Mouse (Mus musculus): ENCODE measurements around the gene Acss1. TPM values are rescaled to one million over a fixed set of nuclear protein-coding genes. Genes with fewer than 3 reads are reported as not detected.

Acss1 gene
- polyA plus RNA-seq (2017; shearing (Covaris generic)), result 56.7 TPM

GRCm38 (mm10) chr2:150667820-150668766, at the start of gene Acss1:
TSS of gene Acss1 (minus strand) at chr2:150668500.

GRCm38 (mm10) chr2:150689223-150689800, 21.0 kb upstream of the Acss1 start, which contains the start of gene Vsx1:
TSS of gene Vsx1 (minus strand) at chr2:150689360.

GRCm38 (mm10) chr2:150608087-150608799, 60.1 kb downstream of the Acss1 start, which contains the start of gene Apmap:
TSS of gene Apmap (minus strand) at chr2:150608567.

GRCm38 (mm10) chr2:150569847-150570590, 98.3 kb downstream of the Acss1 start, which contains the start of gene Cst7:
TSS of gene Cst7 (plus strand) at chr2:150570415.

Other genes with a start within 250 kb of the Acss1 start
- gene Zfp442, start 217.0 kb downstream of the Acss1 start, polyA plus RNA-seq (2017; shearing (Covaris generic)), result 1.5 TPM
- not detected for gene Zfp345, start 183.4 kb downstream of the Acss1 start, polyA plus RNA-seq (2017; shearing (Covaris generic))
- gene Cst7, start 98.1 kb downstream of the Acss1 start, polyA plus RNA-seq (2017; shearing (Covaris generic)), result 22.7 TPM
- 37.4 TPM for gene Apmap, start 59.9 kb downstream of the Acss1 start, polyA plus RNA-seq (2017; shearing (Covaris generic))
- gene Vsx1, start 20.9 kb upstream of the Acss1 start, polyA plus RNA-seq (2017; shearing (Covaris generic)), result not detected
- gene Entpd6, start 80.5 kb upstream of the Acss1 start, polyA plus RNA-seq (2017; shearing (Covaris generic)), result 69.7 TPM
- gene Pygb, start 118.2 kb upstream of the Acss1 start, polyA plus RNA-seq (2017; shearing (Covaris generic)), result 54.3 TPM
- 47.4 TPM for gene Abhd12, start 236.2 kb upstream of the Acss1 start, polyA plus RNA-seq (2017; shearing (Covaris generic))
- 1.3 TPM for gene Gins1, start 236.9 kb upstream of the Acss1 start, polyA plus RNA-seq (2017; shearing (Covaris generic))

Data from naive thymus-derived CD4-positive, alpha-beta T cell, adult 5 months (primary cell).